Mouse (Mus musculus): ENCODE results near the gene Ppm1n. TPM values are rescaled to one million over a fixed set of nuclear protein-coding genes. Genes with fewer than 3 reads are reported as not detected.

Gene Ppm1n
- total and polyA plus RNA-seq, 3 experiments: not detected

- Histone ChIP-seq H3K4me1 (ENCODE audit: control insufficient read depth in 1 of 2, insufficient read depth in 2 of 2, low read length in 2 of 2) (peaks cover 3 to 16% of the 10 kb centered on the region in 2 experiments; a peak in 3 of 4 replicates), H3K27me3 (ENCODE audit: control insufficient read depth in 1 of 2, insufficient read depth in 2 of 2, low read length in 2 of 2) (peaks cover 0 to 3% of the 10 kb centered on the region in 2 experiments; a peak in 1 of 4 replicates), H3K27ac (ENCODE audit: control insufficient read depth, low read depth, low read length) (peak overlapping the region; percentile 65), H3K79me2 (ENCODE audit: control insufficient read depth, insufficient read depth, low read length, poor library complexity) (no peaks in the 10 kb centered on the region; the same call in 1 of the 2 replicates), H3K9ac (ENCODE audit: control insufficient read depth, low read depth, low read length, poor library complexity, severe bottlenecking) (peak overlapping the region; percentile 79), H3K36me3 (ENCODE audit: control insufficient read depth in 1 of 2, insufficient read depth in 2 of 2, low read length in 2 of 2) (peaks cover 0 to 4% of the 10 kb centered on the region in 2 experiments; a peak in 1 of 4 replicates), H3K9me3 (replicated peaks; ENCODE audit: insufficient read depth, low read length) (no peaks in the 10 kb centered on the region), H3K4me3 (ENCODE audit: control insufficient read depth in 1 of 2, insufficient read depth in 1 of 2, low read depth in 2 of 2, low read length in 2 of 2) (peak overlapping the region; percentile 81 to 91)
- peak; percentile 92 for DNase-seq (ENCODE audit: low read depth, low spot score)
- TF ChIP-seq MEF2A (IDR thresholded peaks at IDR 0.05; ENCODE audit: extremely low read depth, insufficient replicate concordance, low read depth, low read length, poor library complexity, severe bottlenecking) (no peak), ZKSCAN1 (IDR thresholded peaks at IDR 0.05; ENCODE audit: low read depth, low read length) (no peak), ZMIZ1 (IDR thresholded peaks at IDR 0.05; ENCODE audit: low read depth, low read length) (0 out of 2 replicates have a peak, but pooled peaks have one; percentile 34), MAX (IDR thresholded peaks at IDR 0.05; ENCODE audit: low read length) (no peak), JUND (IDR thresholded peaks at IDR 0.05; ENCODE audit: low read depth, low read length) (no peak), CTCF (IDR thresholded peaks at IDR 0.05 in 2 of 3, conservative IDR thresholded peaks at IDR 0.05 in 1 of 3; ENCODE audit: control insufficient read depth in 1 of 3, insufficient read depth in 1 of 3, low read depth in 2 of 3, low read length in 3 of 3, poor library complexity in 1 of 3, severe bottlenecking in 1 of 3) (no peak), USF1 (IDR thresholded peaks at IDR 0.05; ENCODE audit: low read depth, low read length) (no peak), ETS1 (IDR thresholded peaks at IDR 0.05; ENCODE audit: low read depth, low read length) (no peak), NRF1 (IDR thresholded peaks at IDR 0.05; ENCODE audit: insufficient read depth, low read depth, low read length, poor library complexity, severe bottlenecking) (no peak), CHD2 (IDR thresholded peaks at IDR 0.05; ENCODE audit: low read length) (no peak), TCF12 (IDR thresholded peaks at IDR 0.05; ENCODE audit: low read depth, low read length) (0 out of 2 replicates have a peak, but pooled peaks have one; percentile 12), TBP (IDR thresholded peaks at IDR 0.05; ENCODE audit: low read depth, low read length) (0 out of 2 replicates have a peak, but pooled peaks have one; percentile 4), HCFC1 (IDR thresholded peaks at IDR 0.05; ENCODE audit: low read depth, low read length) (no peak), POLR2AphosphoS5 (IDR thresholded peaks at IDR 0.05; ENCODE audit: borderline replicate concordance, low read depth, low read length) (no peak), USF2 (IDR thresholded peaks at IDR 0.05; ENCODE audit: borderline replicate concordance in 1 of 2, insufficient read depth in 1 of 2, low read depth in 1 of 2, low read length in 2 of 2) (no peak), MAZ (IDR thresholded peaks at IDR 0.05; ENCODE audit: low read depth, low read length) (no peak), ZNF384 (IDR thresholded peaks at IDR 0.05; ENCODE audit: low read depth, low read length) (no peak)
Observed at GRCm38 (mm10) chr7:19307739-19308453, 28.0 kb upstream of the Ppm1n start.

Data from MEL (cell line).